Mouse (Mus musculus): ENCODE results near the gene Rapgef4. TPM values are rescaled to one million over a fixed set of nuclear protein-coding genes. Genes with fewer than 3 reads are reported as not detected.

Gene Rapgef4
- total RNA-seq, 2 experiments from 2014 or later, result not detected

GRCm38 (mm10) chr2:71981343-71981851 is 357 bp downstream of the Rapgef4 start:
- no peak for ATAC-seq (replicated peaks; ENCODE audit: low FRiP score, low TSS enrichment, poor library complexity, severe bottlenecking)

GRCm38 (mm10) chr2:71981896-71982295 is 856 bp downstream of the Rapgef4 start:
- ATAC-seq (replicated peaks; ENCODE audit: low FRiP score, low TSS enrichment, poor library complexity, severe bottlenecking), result no peak

DNA sequence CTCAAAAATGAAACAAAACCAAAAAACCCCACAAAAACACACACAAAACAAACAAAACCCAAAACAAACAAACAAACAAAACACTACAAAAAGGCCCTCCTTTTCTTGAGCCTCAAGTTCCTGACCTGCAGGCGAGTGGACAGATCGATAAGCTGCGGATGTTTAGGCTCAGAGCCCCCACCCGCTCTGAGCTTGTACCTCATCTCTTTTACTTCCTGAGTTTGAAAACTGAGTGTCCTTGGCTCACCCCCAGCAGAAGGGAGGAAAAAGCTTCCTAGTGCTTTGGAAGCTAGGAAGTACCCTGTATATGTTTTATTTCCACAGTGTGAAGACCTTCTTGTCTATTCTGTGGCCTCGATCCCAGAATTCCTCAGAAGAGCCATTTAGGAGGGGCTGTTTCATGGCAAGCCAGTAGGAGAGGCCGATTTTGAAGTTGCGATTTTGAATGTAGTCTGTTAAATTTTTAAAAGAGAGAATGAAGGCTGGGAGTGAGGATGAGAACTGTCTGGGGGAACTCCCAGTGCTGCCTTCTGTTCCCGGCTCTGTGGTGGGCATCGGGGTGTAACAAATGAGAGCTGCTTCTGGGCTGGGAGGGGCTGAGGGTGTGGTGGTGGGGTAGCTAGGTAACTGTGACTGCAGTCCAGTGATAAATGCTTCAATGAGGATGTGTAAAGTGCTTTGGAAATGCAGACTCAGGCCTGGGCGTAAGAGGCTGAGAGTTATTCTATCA is 2.0 kb downstream of the Rapgef4 start:
- ATAC-seq (replicated peaks; ENCODE audit: low FRiP score, low TSS enrichment, poor library complexity, severe bottlenecking), result no peak

DNA sequence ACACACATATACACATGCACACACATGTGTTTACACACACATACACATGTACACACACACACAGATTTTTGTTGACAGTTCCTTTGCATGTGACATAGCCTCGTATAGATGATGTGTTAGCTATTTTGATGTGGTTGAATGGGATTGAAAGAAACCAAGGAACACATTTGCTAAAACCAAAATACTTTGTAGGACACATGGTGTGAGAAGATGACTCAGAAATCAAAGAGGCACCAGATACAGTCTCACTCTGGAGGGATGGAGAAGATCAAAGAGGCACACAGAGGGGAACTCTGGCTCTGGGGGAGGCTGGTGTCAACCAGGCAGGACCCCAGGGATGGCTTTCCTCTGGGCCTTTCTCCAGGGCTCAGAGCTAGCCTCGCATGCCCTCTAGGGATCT is 4.7 kb downstream of the Rapgef4 start:
- no peak for ATAC-seq (replicated peaks; ENCODE audit: low FRiP score, low TSS enrichment, poor library complexity, severe bottlenecking)

DNA sequence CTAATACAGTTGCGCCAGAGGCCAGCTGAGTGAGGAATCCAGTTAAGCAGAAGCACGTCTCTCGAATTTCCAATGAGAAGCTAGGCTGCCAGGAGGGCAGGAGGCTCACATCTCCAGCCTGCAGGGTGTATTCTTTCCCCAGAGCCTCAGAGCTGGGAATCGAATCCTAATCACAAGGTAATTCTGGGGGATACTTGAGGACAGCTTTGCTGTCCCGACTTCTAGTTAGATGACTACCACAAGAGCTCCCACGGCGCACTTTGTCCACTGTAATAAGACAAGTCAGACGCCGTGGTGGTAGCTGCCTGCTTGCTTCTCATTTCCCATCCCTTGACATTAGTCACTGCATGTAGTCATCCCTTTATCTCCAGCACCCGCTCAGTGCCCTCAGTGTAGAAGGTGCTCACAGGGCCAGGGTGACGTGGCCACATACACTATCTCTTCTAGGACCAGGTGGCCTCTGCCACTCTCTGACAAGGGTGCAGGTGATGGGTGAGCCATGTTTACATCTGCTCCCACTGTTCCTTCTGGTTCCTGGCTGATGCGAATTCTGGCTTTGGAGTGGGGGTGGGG is 5.3 kb downstream of the Rapgef4 start:
- no peak for ATAC-seq (replicated peaks; ENCODE audit: low FRiP score, low TSS enrichment, poor library complexity, severe bottlenecking)

- ATAC-seq (replicated peaks; ENCODE audit: low FRiP score, low TSS enrichment, poor library complexity, severe bottlenecking), result no peak
Measured at GRCm38 (mm10) chr2:71988572-71988971, 7.5 kb downstream of the Rapgef4 start.

- ATAC-seq (replicated peaks; ENCODE audit: low FRiP score, low TSS enrichment, poor library complexity, severe bottlenecking), result no peak
Measured at GRCm38 (mm10) chr2:71992129-71992528, 11.1 kb downstream of the Rapgef4 start.

DNA sequence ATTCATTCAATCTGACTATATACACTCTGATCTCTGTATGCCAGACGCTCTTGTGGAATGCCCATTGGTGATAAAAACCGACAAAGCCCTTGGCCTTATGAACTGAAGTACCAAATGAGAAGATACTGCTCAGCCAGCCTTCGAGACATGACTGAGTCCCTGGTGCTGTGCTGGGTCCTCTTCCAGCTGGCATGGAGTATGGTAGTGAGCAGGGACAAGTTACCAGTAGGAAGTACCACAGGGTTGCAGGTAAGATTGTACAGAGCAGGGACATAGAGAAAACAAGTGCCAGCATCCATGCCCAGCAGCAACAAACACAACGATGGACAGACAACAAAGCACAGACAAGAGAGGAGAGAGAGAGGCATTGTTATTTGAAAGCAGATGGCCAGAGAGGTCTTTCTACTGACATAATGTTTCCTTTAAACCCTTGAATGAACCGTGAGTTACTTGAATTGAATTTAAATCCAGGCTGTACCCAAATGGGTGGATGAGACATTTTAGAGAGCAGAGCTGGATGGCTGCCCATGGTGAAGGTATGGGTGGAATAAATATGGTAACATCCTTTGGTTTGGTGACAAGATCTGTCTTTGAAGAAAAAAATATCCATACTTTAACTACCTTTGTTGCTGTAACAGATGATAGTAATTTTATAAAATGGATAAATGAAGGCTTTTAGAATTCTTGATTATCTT is 12.8 kb downstream of the Rapgef4 start:
- ATAC-seq (replicated peaks; ENCODE audit: low FRiP score, low TSS enrichment, poor library complexity, severe bottlenecking), result no peak

GRCm38 (mm10) chr2:71998531-71998930 is 17.5 kb downstream of the Rapgef4 start:
- ATAC-seq (replicated peaks; ENCODE audit: low FRiP score, low TSS enrichment, poor library complexity, severe bottlenecking), result no peak

DNA sequence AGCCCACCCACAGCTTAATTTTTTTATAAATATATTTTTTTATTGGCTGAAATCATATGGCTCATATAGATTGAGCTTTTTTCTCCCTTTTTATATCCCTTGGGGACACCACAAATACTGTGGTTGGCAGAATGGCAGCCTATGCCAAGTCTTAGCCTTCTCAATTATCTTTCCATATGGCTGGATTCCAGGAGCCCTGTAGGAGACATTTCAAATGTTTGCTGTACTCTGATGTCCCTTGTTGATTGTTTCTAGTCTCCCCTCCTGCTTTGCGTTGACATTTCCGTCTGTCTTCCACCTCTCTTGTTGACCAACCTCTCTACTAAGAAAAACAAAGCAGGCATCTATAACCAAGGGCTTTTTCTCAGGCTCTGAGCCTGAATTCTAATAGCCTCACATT is 19.1 kb downstream of the Rapgef4 start:
- no peak for ATAC-seq (replicated peaks; ENCODE audit: low FRiP score, low TSS enrichment, poor library complexity, severe bottlenecking)

- ATAC-seq (replicated peaks; ENCODE audit: low FRiP score, low TSS enrichment, poor library complexity, severe bottlenecking), result no peak
Measured at GRCm38 (mm10) chr2:72002843-72003370, 21.9 kb downstream of the Rapgef4 start.

- no peak for ATAC-seq (replicated peaks; ENCODE audit: low FRiP score, low TSS enrichment, poor library complexity, severe bottlenecking)
Measured at GRCm38 (mm10) chr2:72003756-72004525, 22.9 kb downstream of the Rapgef4 start.

DNA sequence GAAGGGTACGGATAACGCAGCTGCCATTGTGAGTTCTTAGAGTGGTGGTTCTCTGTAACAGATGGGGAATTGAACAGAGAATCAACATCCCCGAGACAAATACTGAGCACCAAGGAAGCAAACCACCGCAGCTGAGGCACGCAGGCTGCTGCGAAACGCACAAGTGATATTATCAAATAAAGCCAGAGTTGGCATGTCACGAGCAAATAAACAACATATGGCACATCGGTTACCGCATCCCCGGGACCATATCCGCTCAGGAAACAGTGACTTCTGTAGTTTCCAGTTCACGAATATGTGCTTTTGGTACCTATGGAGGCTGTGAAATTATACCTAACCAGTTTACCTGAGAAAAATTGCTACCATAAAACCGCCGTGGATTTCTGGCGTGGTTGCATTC is 24.0 kb downstream of the Rapgef4 start:
- no peak for ATAC-seq (replicated peaks; ENCODE audit: low FRiP score, low TSS enrichment, poor library complexity, severe bottlenecking)

- ATAC-seq (replicated peaks; ENCODE audit: low FRiP score, low TSS enrichment, poor library complexity, severe bottlenecking), result no peak
Measured at GRCm38 (mm10) chr2:72009446-72010218, 28.6 kb downstream of the Rapgef4 start.

GRCm38 (mm10) chr2:72015366-72015765 is 34.3 kb downstream of the Rapgef4 start:
- ATAC-seq (replicated peaks; ENCODE audit: low FRiP score, low TSS enrichment, poor library complexity, severe bottlenecking), result no peak

- no peak for ATAC-seq (replicated peaks; ENCODE audit: low FRiP score, low TSS enrichment, poor library complexity, severe bottlenecking)
Measured at GRCm38 (mm10) chr2:72016013-72016412, 35.0 kb downstream of the Rapgef4 start.

- ATAC-seq (replicated peaks; ENCODE audit: low FRiP score, low TSS enrichment, poor library complexity, severe bottlenecking), result no peak
Measured at GRCm38 (mm10) chr2:72017168-72017567, 36.1 kb downstream of the Rapgef4 start.

DNA sequence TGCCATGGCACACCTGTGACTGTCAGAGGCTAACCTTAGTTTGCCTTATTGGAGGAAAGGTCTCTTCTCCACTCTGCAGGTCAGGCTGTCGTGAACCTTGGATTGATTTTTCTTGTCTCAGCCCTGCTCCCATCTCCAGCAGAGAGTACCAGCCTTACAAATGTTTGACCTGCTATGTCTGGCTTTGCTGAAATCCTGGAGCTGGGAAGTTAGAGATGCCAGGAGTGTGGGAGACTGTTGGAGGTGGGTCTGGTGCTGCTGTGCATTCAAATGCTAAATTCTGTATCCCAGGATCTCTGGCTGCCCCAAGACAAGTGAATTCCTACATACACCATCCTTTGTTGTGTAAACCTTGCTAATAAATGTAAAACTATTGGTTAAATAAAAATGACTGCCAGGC is 37.7 kb downstream of the Rapgef4 start:
- no peak for ATAC-seq (replicated peaks; ENCODE audit: low FRiP score, low TSS enrichment, poor library complexity, severe bottlenecking)

GRCm38 (mm10) chr2:72020755-72021154 is 39.7 kb downstream of the Rapgef4 start:
- no peak for ATAC-seq (replicated peaks; ENCODE audit: low FRiP score, low TSS enrichment, poor library complexity, severe bottlenecking)

All from megakaryocyte-erythroid progenitor cell, adult 5-6 weeks (primary cell).